12 mouse cellular contexts compared by ENCODE assay signal in genomic region chr1:119251741-119252140, GRCm38 (mm10).
DNase-seq lines count a peak whose midpoint lies in the region.
"Had no signal": no experiment of that assay in that cellular context is flagged by ENCODE, and none has a peak within 500 bp of the region (broad histone marks: within the 10 kb centered on the region; RNA-seq: fewer than 3 reads in every experiment).

No protein-coding gene starts in this region.

- peak; percentile 60 for DNase-seq in adrenal gland, adult 2 months
- DNase-seq in adrenal gland, adult 18-20 months (ENCODE audit: low spot score in 2 of 2) = no peak
- peak; percentile 42 to 45 for DNase-seq in adrenal gland, postnatal 36 days
- DNase-seq in adrenal gland, postnatal 25 days = no peak
- DNase-seq: adrenal gland, postnatal 10 days; cerebellum, adult 11 months; cerebellum, adult 18-20 months; cerebellum, adult 8-10 months; cerebellum, adult 9-11 months; cerebellum, postnatal 14 days; cerebellum, postnatal 36 days; embryo, embryonic 11 days had no signal

Comparison
In these comparisons a context has a peak if more than half of its experiments do, and no peak if none do; other contexts are left out.
1. DNase-seq: peak in adrenal gland, adult 2 months (single experiment) and adrenal gland, postnatal 36 days (2 of 2); none in adrenal gland, adult 18-20 months (0 of 2) and adrenal gland, postnatal 25 days (single experiment).